Mouse (Mus musculus): Measurements from ENCODE around the gene Sdf4. TPM values are rescaled to one million over a fixed set of nuclear protein-coding genes. Genes with fewer than 3 reads are reported as not detected.
A peak's percentile ranks its signal among the peaks of the same experiment; 100 is the strongest.

The Sdf4 gene
- polyA plus RNA-seq, 1 experiment from 2014 or later: 160 TPM

- Histone ChIP-seq H3K9me3 (no peaks in the 10 kb centered on the region), H3K4me1 (peaks cover 16% of the 10 kb centered on the region), H3K9ac (peak overlapping the region; percentile 19), H3K4me2 (replicated peaks) (peak overlapping the region; percentile 27; the same call in 1 of the 2 replicates), H3K4me3 (no peak overlapping the region), H3K27me3 (no peaks in the 10 kb centered on the region), H3K36me3 (no peaks in the 10 kb centered on the region), H3K27ac (peak overlapping the region; percentile 33; the same call in 1 of the 2 replicates)
- ATAC-seq (ENCODE audit: low FRiP score, low read depth): peak; percentile 70; the same call in 1 of the 2 replicates
- 26% methylated on average over 10 of the region's 10 CpGs for WGBS
Measured at GRCm38 (mm10) chr4:156059713-156060112, 67.0 kb downstream of the Sdf4 start.

MicroRNAs encoded within 50 kb of the gene (microRNA counts, 519-probe panel; counts per million panel counts)
- microRNA mmu-miR-200a: 2,992 counts per million, percentile 50 among the panel's probes with 10 or more counts
- 3,578 counts per million, percentile 66 among the panel's probes with 10 or more counts for microRNA mmu-miR-200b
- 4,038 counts per million, percentile 77 among the panel's probes with 10 or more counts for microRNA mmu-miR-429

Small RNAs within 50 kb of the gene (microRNA-seq; reads per million reads assigned to microRNA genes)
- gene Mir200a: 198 reads per million, percentile 61 among the genes with 10 or more reads in this experiment
- gene Mir200b: 1,121 reads per million, percentile 76 among the genes with 10 or more reads in this experiment
- 4,266 reads per million, percentile 89 among the genes with 10 or more reads in this experiment for gene Mir429

Other genes with a start within 250 kb of the Sdf4 start
- 94.4 and 100 TPM in 2 replicates for gene Atad3a, start 231.8 kb upstream of the Sdf4 start, polyA plus RNA-seq (2015; fragmentation: Nextera tagmentation; extraction: Ambion mirVana)
- gene Vwa1, start 218.2 kb upstream of the Sdf4 start, polyA plus RNA-seq (2015; fragmentation: Nextera tagmentation; extraction: Ambion mirVana): 11.1 and 11.6 TPM in 2 replicates
- 0.64 and 0.81 TPM in 2 replicates for gene Tmem88b, start 207.0 kb upstream of the Sdf4 start, polyA plus RNA-seq (2015; fragmentation: Nextera tagmentation; extraction: Ambion mirVana)
- gene Ankrd65, start 202.4 kb upstream of the Sdf4 start, polyA plus RNA-seq (2015; fragmentation: Nextera tagmentation; extraction: Ambion mirVana): not detected in 2 replicates
- gene Mrpl20, start 190.0 kb upstream of the Sdf4 start, polyA plus RNA-seq (2015; fragmentation: Nextera tagmentation; extraction: Ambion mirVana): 213 and 220 TPM in 2 replicates
- 211 and 231 TPM in 2 replicates for gene Ccnl2, start 180.4 kb upstream of the Sdf4 start, polyA plus RNA-seq (2015; fragmentation: Nextera tagmentation; extraction: Ambion mirVana)
- gene Aurkaip1, start 161.6 kb upstream of the Sdf4 start, polyA plus RNA-seq (2015; fragmentation: Nextera tagmentation; extraction: Ambion mirVana): 140 and 144 TPM in 2 replicates
- gene Mxra8, start 153.2 kb upstream of the Sdf4 start, polyA plus RNA-seq (2015; fragmentation: Nextera tagmentation; extraction: Ambion mirVana): 76.6 and 92.7 TPM in 2 replicates
- 4.3 and 5.7 TPM in 2 replicates for gene Dvl1, start 145.5 kb upstream of the Sdf4 start, polyA plus RNA-seq (2015; fragmentation: Nextera tagmentation; extraction: Ambion mirVana)
- 0.25 and 0.33 TPM in 2 replicates for gene Tas1r3, start 129.5 kb upstream of the Sdf4 start, polyA plus RNA-seq (2015; fragmentation: Nextera tagmentation; extraction: Ambion mirVana)
- 13.6 and 13.8 TPM in 2 replicates for gene Cptp, start 123.4 kb upstream of the Sdf4 start, polyA plus RNA-seq (2015; fragmentation: Nextera tagmentation; extraction: Ambion mirVana)
- 71.2 and 74.8 TPM in 2 replicates for gene Ints11, start 123.3 kb upstream of the Sdf4 start, polyA plus RNA-seq (2015; fragmentation: Nextera tagmentation; extraction: Ambion mirVana)
- gene Pusl1, start 101.1 kb upstream of the Sdf4 start, polyA plus RNA-seq (2015; fragmentation: Nextera tagmentation; extraction: Ambion mirVana): 51.8 and 55.9 TPM in 2 replicates
- 18.2 and 19.4 TPM in 2 replicates for gene Acap3, start 101.0 kb upstream of the Sdf4 start, polyA plus RNA-seq (2015; fragmentation: Nextera tagmentation; extraction: Ambion mirVana)
- 113 and 126 TPM in 2 replicates for gene Ube2j2, start 49.0 kb upstream of the Sdf4 start, polyA plus RNA-seq (2015; fragmentation: Nextera tagmentation; extraction: Ambion mirVana)
- gene C1qtnf12, start 30.6 kb upstream of the Sdf4 start, polyA plus RNA-seq (2015; fragmentation: Nextera tagmentation; extraction: Ambion mirVana): 32.0 and 35.0 TPM in 2 replicates
- gene B3galt6, start 223 bp upstream of the Sdf4 start, polyA plus RNA-seq (2015; fragmentation: Nextera tagmentation; extraction: Ambion mirVana): 16.8 and 17.3 TPM in 2 replicates
- gene Tnfrsf4, start 21.0 kb downstream of the Sdf4 start, polyA plus RNA-seq (2015; fragmentation: Nextera tagmentation; extraction: Ambion mirVana): 0.80 and 0.85 TPM in 2 replicates
- gene Tnfrsf18, start 33.3 kb downstream of the Sdf4 start, polyA plus RNA-seq (2015; fragmentation: Nextera tagmentation; extraction: Ambion mirVana): 2.8 and 2.9 TPM in 2 replicates
- 0.70 and 1.1 TPM in 2 replicates for gene Ttll10, start 66.5 kb downstream of the Sdf4 start, polyA plus RNA-seq (2015; fragmentation: Nextera tagmentation; extraction: Ambion mirVana)
- 45.2 and 48.7 TPM in 2 replicates for gene 9430015G10Rik, start 117.1 kb downstream of the Sdf4 start, polyA plus RNA-seq (2015; fragmentation: Nextera tagmentation; extraction: Ambion mirVana)
- gene Rnf223, start 137.6 kb downstream of the Sdf4 start, polyA plus RNA-seq (2015; fragmentation: Nextera tagmentation; extraction: Ambion mirVana): 0.48 and 0.72 TPM in 2 replicates
- gene Agrn, start 204.6 kb downstream of the Sdf4 start, polyA plus RNA-seq (2015; fragmentation: Nextera tagmentation; extraction: Ambion mirVana): 69.5 and 73.9 TPM in 2 replicates
- gene Isg15, start 207.9 kb downstream of the Sdf4 start, polyA plus RNA-seq (2015; fragmentation: Nextera tagmentation; extraction: Ambion mirVana): 1.5 and 2.4 TPM in 2 replicates
- gene AW011738, start 210.4 kb downstream of the Sdf4 start, polyA plus RNA-seq (2015; fragmentation: Nextera tagmentation; extraction: Ambion mirVana): 2.0 and 2.3 TPM in 2 replicates
- gene Perm1, start 223.0 kb downstream of the Sdf4 start, polyA plus RNA-seq (2015; fragmentation: Nextera tagmentation; extraction: Ambion mirVana): 0.59 and 0.66 TPM in 2 replicates
- gene Plekhn1, start 242.0 kb downstream of the Sdf4 start, polyA plus RNA-seq (2015; fragmentation: Nextera tagmentation; extraction: Ambion mirVana): 24.6 and 24.9 TPM in 2 replicates
- 68.8 and 71.5 TPM in 2 replicates for gene Noc2l, start 243.1 kb downstream of the Sdf4 start, polyA plus RNA-seq (2015; fragmentation: Nextera tagmentation; extraction: Ambion mirVana)

All from limb, embryonic 13.5 days (tissue).